Mouse (Mus musculus) liver, embryonic 15.5 days (tissue): ENCODE data around the gene Ly6g6e. TPM values are rescaled to one million over a fixed set of nuclear protein-coding genes. Genes with fewer than 3 reads are reported as not detected.
A peak's percentile ranks its signal among the peaks of the same experiment; 100 is the strongest.

Experiments
- ATAC-seq: fragments of 200-750 bp; cut with Nextera tagmentation; 2 replicates; pipeline ENCODE4 v1.8.0; 2017; ENCODE audit warnings: moderate number of reproducible peaks, mild to moderate bottlenecking, moderate library complexity; ENCODE audit not compliant: insufficient read depth
- H3K27ac ChIP-seq: fragments of 300-500 bp; sonication (generic); replicated peaks from 2 replicates; pipeline ENCODE4 v1.5.1; 2015; ENCODE audit warnings: mild to moderate bottlenecking, inconsistent platforms
- H3K27me3 ChIP-seq: fragments of 300-500 bp; sonication (generic); 2 replicates; pipeline ENCODE4 v1.6.1; 2015; ENCODE audit warnings: mild to moderate bottlenecking, inconsistent platforms
- H3K36me3 ChIP-seq: fragments of 300-500 bp; sonication (generic); replicated peaks from 2 replicates; pipeline ENCODE4 v1.6.1; 2015; ENCODE audit warnings: moderate library complexity, mild to moderate bottlenecking, inconsistent platforms
- H3K4me1 ChIP-seq: fragments of 300-500 bp; sonication (generic); replicated peaks from 2 replicates; pipeline ENCODE4 v1.6.1; 2015; ENCODE audit warnings: inconsistent platforms
- H3K4me2 ChIP-seq: fragments of 300-500 bp; sonication (generic); 2 replicates; pipeline ENCODE4 v1.6.1; 2015; ENCODE audit warnings: moderate library complexity, mild to moderate bottlenecking, inconsistent platforms
- H3K4me3 ChIP-seq: fragments of 300-500 bp; sonication (generic); replicated peaks from 2 replicates; pipeline ENCODE4 v1.5.1; 2015; ENCODE audit warnings: mild to moderate bottlenecking, inconsistent platforms
- H3K9ac ChIP-seq: fragments of 300-500 bp; sonication (generic); 2 replicates; pipeline ENCODE4 v1.6.1; 2015; ENCODE audit warnings: moderate library complexity, mild to moderate bottlenecking, inconsistent platforms
- H3K9me3 ChIP-seq: fragments of 300-500 bp; sonication (generic); replicated peaks from 2 replicates; pipeline ENCODE4 v1.6.1; 2016; ENCODE audit warnings: inconsistent platforms
- WGBS: fragments of 180-500 bp; shearing (Covaris S2); methylation state at CpG from one replicate; pipeline ENCODE4 v1.1.7; 2015; ENCODE audit warnings: mixed read lengths; ENCODE audit not compliant: insufficient replicate concordance; 5-methylcytosine and 5-hydroxymethylcytosine counted together
- polyA plus RNA-seq: library from polyadenylated mRNA; unstranded; fragments of >200 nt; fragmentation: Nextera tagmentation; extraction: Ambion mirVana; gene quantifications from 2 replicates; pipeline ENCODE4 v1.2.1, GENCODE M21; 2015

Gene Ly6g6e
- polyA plus RNA-seq, 1 experiment from 2014 or later: 0.12 TPM

DNA sequence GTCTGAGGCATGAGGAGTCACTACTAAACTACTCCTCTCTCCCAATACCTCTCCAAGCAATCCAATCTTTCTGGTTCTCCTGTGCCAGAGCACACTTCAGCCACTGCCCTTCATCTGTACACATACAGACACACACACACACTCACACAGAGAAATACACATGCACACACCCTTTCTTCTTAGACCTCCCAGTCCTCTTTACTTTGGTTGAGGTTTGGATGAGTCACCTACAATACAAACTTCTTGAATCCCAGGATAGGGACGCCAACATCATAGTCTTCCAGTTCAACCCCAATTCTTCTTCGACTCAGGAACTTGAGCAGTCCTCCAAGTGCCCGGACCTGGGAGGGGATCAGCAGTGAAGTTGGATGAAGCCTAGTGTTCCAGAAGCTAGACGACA lies 32.9 kb upstream of the Ly6g6e start:
- WGBS: 72% methylated on average over 4 of the region's 4 CpGs
- H3K4me2 ChIP-seq: no peak overlapping the region
- H3K27ac ChIP-seq: peak overlapping the region; percentile 91
- H3K4me1 ChIP-seq: peaks cover 68% of the 10 kb centered on the region
- no peaks in the 10 kb centered on the region for H3K9me3 ChIP-seq
- H3K36me3 ChIP-seq: no peaks in the 10 kb centered on the region
- H3K4me3 ChIP-seq: no peak overlapping the region
- ATAC-seq: no peak
- H3K9ac ChIP-seq: no peak overlapping the region
- no peaks in the 10 kb centered on the region for H3K27me3 ChIP-seq

DNA sequence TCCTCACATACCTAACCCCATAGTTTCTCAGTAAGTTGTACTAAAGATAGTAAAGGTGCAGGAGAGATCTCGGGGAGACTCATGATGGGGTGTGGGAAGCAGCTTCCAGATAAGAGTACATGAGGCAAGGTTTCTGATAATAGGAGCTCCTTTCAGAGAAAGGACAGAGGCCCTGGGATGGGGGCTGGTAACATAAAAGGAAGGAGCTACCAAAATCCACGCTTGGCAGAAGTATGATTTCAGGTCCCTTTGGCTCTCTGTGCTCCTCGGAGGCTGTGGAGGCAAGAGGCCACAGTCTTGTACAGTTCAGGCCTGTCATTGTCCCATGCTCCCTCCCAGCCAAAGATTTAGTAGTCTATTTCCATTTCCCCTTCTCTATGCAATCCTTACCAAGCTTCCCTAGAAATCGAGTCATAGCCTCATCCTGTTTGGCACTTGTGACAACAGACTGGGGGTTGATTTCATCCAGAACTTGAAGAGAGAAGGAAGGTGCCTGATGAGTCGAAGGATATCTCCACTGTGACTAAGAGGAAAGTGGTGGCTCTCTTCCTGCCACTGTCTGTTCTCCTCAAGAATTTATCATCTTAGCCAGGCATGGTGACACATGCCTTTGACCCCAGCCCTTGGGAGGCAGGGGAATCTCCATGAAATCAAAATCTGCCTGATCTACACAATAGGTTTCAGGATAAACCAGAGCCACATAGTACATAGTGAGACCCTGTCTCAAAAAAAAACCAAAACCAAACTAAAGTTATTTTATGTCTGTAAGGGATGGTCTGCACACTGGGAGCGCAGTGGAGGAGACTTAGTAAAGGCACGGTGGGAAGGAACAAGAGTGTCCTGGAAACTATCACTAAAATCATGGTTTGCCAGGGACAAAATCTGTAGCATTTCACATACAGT lies 31.5 kb upstream of the Ly6g6e start:
- peak; percentile 30; the same call in 1 of the 2 replicates for ATAC-seq
- Histone ChIP-seq H3K27me3 (no peaks in the 10 kb centered on the region), H3K4me3 (peak overlapping the region; percentile 72), H3K9me3 (no peaks in the 10 kb centered on the region), H3K4me1 (peaks cover 82% of the 10 kb centered on the region), H3K4me2 (peak overlapping the region; percentile 98), H3K36me3 (no peaks in the 10 kb centered on the region), H3K27ac (peak overlapping the region; percentile 91), H3K9ac (peak overlapping the region; percentile 88)
- 27% methylated on average over 7 of the region's 7 CpGs for WGBS

DNA sequence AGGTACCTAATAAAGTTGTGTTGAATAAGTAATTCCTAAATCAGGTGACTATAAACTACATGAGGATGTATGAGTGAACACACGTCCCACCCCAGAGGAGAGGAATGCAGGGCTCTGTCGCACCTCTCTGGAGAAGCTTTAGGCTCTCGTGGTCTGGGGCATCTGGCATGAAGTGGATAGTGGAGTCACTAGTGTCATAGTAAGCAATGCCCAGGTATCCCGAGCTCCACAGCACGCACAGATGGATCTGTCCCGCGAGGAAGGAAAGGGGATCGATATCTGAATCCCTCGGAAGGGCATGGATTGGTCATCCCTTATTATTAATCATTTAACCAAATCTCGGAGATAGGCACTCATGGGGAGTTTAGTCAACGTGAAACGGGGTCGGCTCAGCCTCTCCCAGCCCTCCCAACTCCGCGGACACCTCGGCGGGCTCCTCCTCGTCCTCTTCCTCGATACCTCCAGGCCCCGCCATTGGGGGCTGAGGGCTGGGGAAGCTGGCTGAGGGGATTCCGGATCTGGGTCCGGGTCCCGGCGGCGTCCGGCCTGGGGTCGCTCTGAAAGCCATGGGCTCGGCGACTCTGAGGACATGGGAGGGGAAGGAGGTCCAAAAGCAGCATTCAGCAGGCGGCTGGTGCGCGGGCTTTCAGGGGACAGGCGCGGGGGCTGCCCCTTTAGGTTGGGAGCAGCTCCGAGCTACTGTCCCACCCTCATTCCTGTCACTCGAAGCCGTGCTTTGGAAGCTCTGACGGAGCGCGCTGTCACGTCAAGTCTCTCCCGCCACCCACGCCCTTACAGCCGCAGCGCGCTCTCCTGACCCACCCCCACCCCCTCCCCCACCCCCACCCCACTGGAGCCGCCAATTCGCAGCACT lies 30.7 kb upstream of the Ly6g6e start:
- Histone ChIP-seq H3K9me3 (no peaks in the 10 kb centered on the region), H3K27me3 (no peaks in the 10 kb centered on the region), H3K4me1 (peaks cover 89% of the 10 kb centered on the region), H3K4me3 (peak overlapping the region; percentile 72), H3K9ac (peak overlapping the region; percentile 88), H3K36me3 (no peaks in the 10 kb centered on the region), H3K27ac (peak overlapping the region; percentile 91), H3K4me2 (peak overlapping the region; percentile 98)
- no peak for ATAC-seq
- WGBS: 3% methylated on average over 48 of the region's 48 CpGs

DNA sequence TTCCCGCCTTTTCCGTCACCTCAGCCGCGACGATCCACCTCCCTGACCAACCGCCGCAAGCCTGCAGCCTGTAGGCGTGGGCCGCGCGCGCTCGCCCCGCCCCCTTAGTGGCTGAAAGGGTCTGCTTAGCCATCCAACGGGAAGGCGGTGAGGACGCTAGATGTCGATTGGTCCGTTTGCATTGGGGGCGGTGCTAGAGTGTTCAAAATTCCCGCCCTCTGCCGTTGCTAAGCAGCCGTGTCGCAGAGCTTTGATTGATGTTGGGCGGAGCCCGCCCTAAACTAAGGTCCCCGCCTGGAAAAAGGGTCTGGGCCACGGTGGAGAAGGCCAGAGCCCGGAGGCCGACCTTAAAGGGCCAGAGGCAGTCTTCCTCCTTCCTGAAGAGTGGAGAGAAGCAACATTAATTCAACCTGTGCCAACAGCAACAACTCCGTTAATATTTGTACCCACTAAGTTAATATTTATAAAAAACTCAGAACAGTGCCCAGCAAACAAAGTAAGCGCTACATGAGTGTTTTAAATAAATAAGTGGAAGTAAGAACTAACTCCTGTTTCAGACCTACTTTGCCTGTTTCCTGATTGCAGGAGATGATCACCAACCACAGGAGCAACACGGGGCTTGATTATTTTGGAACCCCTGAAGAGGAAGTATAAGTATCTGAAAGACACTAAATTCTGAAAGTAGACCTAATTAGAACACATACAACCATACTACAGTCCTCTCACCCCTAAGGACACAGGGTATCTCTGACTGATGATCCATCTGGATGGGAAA lies 29.8 kb upstream of the Ly6g6e start, which contains the start of gene Msh5:
TSS of gene Msh5 (minus strand) at position 65 of the 775 bp plus-strand sequence.
- peak within 1 kb of the TSS; percentile 91 for H3K27ac ChIP-seq

DNA sequence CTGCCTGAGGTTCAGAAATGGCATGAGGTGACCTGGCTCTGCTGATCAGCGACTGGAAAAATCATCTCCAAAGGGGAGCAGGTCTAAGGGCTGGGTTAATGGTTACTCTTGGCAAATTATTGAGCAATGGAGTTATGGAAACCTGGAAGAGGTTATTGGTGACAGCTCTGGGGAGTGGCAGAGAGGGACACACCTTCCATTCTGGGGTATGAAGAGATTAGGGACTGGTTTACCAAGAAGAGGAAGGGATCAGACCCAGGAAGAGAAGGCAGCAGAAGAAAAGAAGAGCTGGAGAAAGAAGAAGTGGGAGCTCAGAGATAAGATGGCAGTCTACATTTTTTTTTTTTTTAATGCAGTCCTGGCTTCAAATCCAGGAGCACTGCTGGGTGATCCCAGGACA lies 29.0 kb upstream of the Ly6g6e start:
- peak overlapping the region; percentile 91 for H3K27ac ChIP-seq
- no peak for ATAC-seq
- H3K4me2 ChIP-seq: peak overlapping the region; percentile 98
- 10% methylated on average over 1 of the region's 1 CpGs for whole genome bisulfite sequencing
- peak overlapping the region; percentile 72 for H3K4me3 ChIP-seq
- H3K27me3 ChIP-seq: no peaks in the 10 kb centered on the region
- H3K9me3 ChIP-seq: no peaks in the 10 kb centered on the region
- H3K36me3 ChIP-seq: peaks cover 8% of the 10 kb centered on the region
- H3K4me1 ChIP-seq: peaks cover 94% of the 10 kb centered on the region
- peak overlapping the region; percentile 51 for H3K9ac ChIP-seq

More for the DNA sequence above, 29.8 kb upstream of the Ly6g6e start, which contains the start of gene Msh5:
- Histone ChIP-seq H3K9ac (peak within 1 kb of the TSS; percentile 88), H3K4me1 (peaks cover 91% of the 10 kb centered on the region), H3K9me3 (no peaks in the 10 kb centered on the region), H3K36me3 (no peaks in the 10 kb centered on the region), H3K4me2 (peak within 1 kb of the TSS; percentile 98), H3K4me3 (peak within 1 kb of the TSS; percentile 72), H3K27me3 (no peaks in the 10 kb centered on the region)
- WGBS: 2% methylated on average over 33 of the region's 33 CpGs
- peak; percentile 87 for ATAC-seq

DNA sequence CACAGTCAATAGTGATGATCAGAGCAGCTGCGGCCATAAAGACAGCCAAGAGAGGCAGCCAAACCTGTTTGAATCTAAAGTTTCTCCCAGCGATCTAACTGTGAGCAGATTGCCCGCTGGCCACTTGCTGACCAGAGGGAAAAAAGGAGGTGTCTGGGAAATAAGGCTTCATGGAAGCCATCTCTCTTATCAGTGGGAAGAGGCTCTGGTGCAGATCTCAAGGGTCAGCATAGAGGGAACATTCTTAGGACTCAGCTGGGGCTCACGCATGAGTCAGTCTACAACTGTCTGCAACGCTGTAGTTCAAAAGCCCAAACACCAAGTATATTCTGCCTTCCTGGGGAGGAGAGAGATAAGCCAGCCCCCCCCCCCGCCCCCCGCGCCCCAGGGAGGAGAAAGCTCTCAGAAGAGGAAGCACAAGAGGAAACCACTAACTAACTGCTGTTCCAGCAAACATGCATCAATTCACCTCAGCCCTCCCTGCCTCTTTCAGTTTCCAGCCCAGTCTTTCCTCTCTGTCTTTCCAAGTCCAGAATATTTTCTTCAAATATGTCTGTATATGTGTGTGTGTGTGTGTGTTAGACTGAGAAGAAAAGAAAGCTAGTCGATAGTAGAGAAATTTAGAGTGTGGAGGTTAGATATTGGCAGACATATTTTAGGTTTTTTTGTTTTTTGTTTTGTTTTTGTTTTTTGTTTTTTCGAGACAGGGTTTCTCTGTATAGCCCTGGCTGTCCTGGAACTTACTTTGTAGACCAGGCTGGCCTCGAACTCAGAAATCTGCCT lies 28.4 kb upstream of the Ly6g6e start:
- H3K36me3 ChIP-seq: peaks cover 14% of the 10 kb centered on the region
- WGBS: 5% methylated on average over 11 of the region's 11 CpGs
- ATAC-seq: no peak
- peak overlapping the region; percentile 51 for H3K9ac ChIP-seq
- no peaks in the 10 kb centered on the region for H3K9me3 ChIP-seq
- H3K27me3 ChIP-seq: no peaks in the 10 kb centered on the region
- H3K4me1 ChIP-seq: peaks cover 98% of the 10 kb centered on the region
- H3K4me2 ChIP-seq: peak overlapping the region; percentile 98
- peak overlapping the region; percentile 91 for H3K27ac ChIP-seq
- peak overlapping the region; percentile 37 for H3K4me3 ChIP-seq

DNA sequence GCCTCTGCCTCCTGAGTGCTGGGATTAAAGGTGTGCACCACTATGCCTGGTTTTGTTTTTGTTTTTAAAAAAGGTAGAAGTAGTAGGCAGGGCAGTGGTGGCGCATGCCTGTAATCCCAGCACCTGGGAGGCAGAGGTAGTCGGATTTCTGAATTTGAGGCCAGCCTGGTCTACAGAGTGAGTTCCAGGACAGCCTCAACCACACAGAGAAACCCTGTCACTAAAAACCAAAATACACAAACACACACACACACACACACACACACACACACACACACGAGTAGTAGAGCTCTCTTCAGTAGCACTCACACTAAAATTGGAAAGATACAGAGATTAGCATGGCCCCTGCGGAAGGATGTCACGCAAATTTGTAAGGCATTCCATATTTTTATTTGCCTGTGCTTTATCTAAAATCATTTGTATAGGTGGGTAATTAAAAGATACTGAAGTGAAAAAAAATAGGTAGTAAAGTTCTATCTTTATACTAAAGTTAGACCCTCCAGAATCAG lies 27.7 kb upstream of the Ly6g6e start:
- 32% methylated on average over 5 of the region's 5 CpGs for WGBS
- H3K9me3 ChIP-seq: no peaks in the 10 kb centered on the region
- H3K4me2 ChIP-seq: peak overlapping the region; percentile 98
- H3K9ac ChIP-seq: 0 out of 2 replicates have a peak overlapping the region, but pooled peaks have one; percentile 12
- ATAC-seq: no peak
- peaks cover 21% of the 10 kb centered on the region for H3K36me3 ChIP-seq
- peak overlapping the region; percentile 72; the same call in 1 of the 2 replicates for H3K4me3 ChIP-seq
- peak overlapping the region; percentile 91 for H3K27ac ChIP-seq
- peaks cover 92% of the 10 kb centered on the region for H3K4me1 ChIP-seq
- no peaks in the 10 kb centered on the region for H3K27me3 ChIP-seq

DNA sequence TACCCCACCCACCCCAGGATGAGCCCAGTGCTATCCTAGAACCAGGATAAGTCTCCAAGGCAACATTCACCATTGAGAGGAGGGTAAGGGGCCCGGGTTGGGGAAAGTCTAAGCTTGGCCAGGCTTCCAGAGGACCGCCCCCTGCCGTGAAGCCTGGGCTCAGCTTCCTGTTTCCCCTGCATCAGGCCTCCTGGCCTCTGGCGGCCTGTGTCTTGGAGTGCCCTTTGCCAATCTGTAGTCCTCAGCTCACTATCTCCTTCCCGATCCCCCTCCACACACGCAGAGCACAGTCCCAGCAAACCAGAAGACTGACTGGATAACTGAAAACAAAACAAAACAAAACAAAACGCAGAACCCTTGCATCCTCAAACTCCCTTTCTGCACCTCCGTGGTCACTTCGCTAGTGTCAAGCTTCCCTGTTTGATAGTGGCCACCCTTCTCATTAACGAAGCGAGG lies 27.1 kb upstream of the Ly6g6e start, which contains the start of gene Clic1:
TSS of gene Clic1 (plus strand) at position 406 of the 456 bp plus-strand sequence.
- Histone ChIP-seq H3K27me3 (no peaks in the 10 kb centered on the region), H3K27ac (peak within 1 kb of the TSS; percentile 91), H3K36me3 (peaks cover 27% of the 10 kb centered on the region), H3K9ac (peak within 1 kb of the TSS; percentile 87), H3K4me2 (peak within 1 kb of the TSS; percentile 98), H3K4me1 (peaks cover 86% of the 10 kb centered on the region), H3K9me3 (no peaks in the 10 kb centered on the region), H3K4me3 (peak within 1 kb of the TSS; percentile 72)
- WGBS: 1% methylated on average over 11 of the region's 11 CpGs
- no peak for ATAC-seq

DNA sequence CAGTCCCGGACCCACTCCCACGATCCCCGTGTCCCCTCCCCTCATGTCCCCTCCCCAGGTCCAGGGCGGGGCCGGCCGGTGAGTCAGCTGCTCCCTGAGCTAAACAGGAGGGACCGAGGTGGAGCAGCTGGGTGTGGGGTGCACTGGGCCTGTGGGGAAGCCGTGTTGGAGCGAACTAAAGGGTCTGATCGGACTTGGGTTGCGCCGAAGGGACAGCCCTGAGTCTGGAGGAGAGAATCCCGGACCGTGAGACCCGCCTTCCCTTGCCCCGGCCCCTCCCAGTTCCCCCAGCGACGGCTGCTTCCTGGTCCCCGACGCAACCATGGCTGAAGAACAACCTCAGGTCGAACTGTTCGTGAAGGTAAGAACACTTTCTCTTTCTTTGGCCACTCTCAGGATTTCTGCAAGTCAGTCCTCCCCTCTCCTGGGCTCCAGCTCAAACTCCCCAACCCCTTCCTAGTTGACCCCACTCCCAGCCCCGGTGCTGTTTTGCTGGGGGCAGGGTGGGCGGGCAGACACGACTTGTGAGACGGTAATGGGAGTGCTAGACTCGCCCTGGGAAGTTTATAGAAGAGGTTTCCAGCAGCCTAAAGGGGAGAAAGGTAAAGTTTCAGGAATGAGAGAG lies 26.5 kb upstream of the Ly6g6e start:
- Histone ChIP-seq H3K4me2 (peak overlapping the region; percentile 98), H3K4me1 (peaks cover 82% of the 10 kb centered on the region)
- WGBS: under 1% methylated on average over 27 of the region's 27 CpGs

More for the DNA sequence above, 26.5 kb upstream of the Ly6g6e start:
- H3K9me3 ChIP-seq: no peaks in the 10 kb centered on the region
- H3K27ac ChIP-seq: peak overlapping the region; percentile 91
- peaks cover 33% of the 10 kb centered on the region for H3K36me3 ChIP-seq
- peak overlapping the region; percentile 72 for H3K4me3 ChIP-seq
- ATAC-seq: peak; percentile 23
- peak overlapping the region; percentile 87 for H3K9ac ChIP-seq
- H3K27me3 ChIP-seq: no peaks in the 10 kb centered on the region
